Mouse (Mus musculus) MEL (cell line): ENCODE measurements around the gene Aifm1. TPM values are rescaled to one million over a fixed set of nuclear protein-coding genes. Genes with fewer than 3 reads are reported as not detected.

Experiments used
- DNase-seq: peaks from one replicate; pipeline ENCODE4 v3.0.0; 2011; ENCODE audit warnings: low read depth, low spot score
- H3K27ac ChIP-seq: 2 replicates; pipeline ENCODE4 v1.5.1; 2012; ENCODE audit warnings: low read depth, mild to moderate bottlenecking, control low read depth, low read length, moderate library complexity; ENCODE audit not compliant: control insufficient read depth
- H3K27me3 ChIP-seq, 2 experiments: fragments of 150-350 bp in 1 of 2; sonication (generic) in 1 of 2; 2 replicates each; pipeline ENCODE4 v1.6.1; 2012; ENCODE audit warnings: low read length in 2 of 2, mild to moderate bottlenecking in 2 of 2, improper control_type of control experiment in 1 of 2, moderate library complexity in 1 of 2; ENCODE audit not compliant: insufficient read depth in 2 of 2, control insufficient read depth in 1 of 2
- H3K36me3 ChIP-seq, 2 experiments: 2 replicates each; pipeline ENCODE4 v1.6.1; 2012 to 2014; ENCODE audit warnings: low read length in 2 of 2, improper control_type of control experiment in 1 of 2, inconsistent platforms in 1 of 2, mild to moderate bottlenecking in 1 of 2; ENCODE audit not compliant: insufficient read depth in 2 of 2, control insufficient read depth in 1 of 2
- H3K4me1 ChIP-seq, 2 experiments: fragments of 150-350 bp in 1 of 2; sonication (generic) in 1 of 2; 2 replicates each; pipeline ENCODE4 v1.6.1; 2012; ENCODE audit warnings: low read length in 2 of 2, improper control_type of control experiment in 1 of 2, mild to moderate bottlenecking in 1 of 2; ENCODE audit not compliant: insufficient read depth in 2 of 2, control insufficient read depth in 1 of 2
- H3K4me3 ChIP-seq, 2 experiments: fragments of 150-350 bp in 1 of 2; sonication (generic) in 1 of 2; 2 replicates each; pipeline ENCODE4 v1.5.1; 2012; ENCODE audit warnings: low read depth in 2 of 2, low read length in 2 of 2, mild to moderate bottlenecking in 2 of 2, moderate library complexity in 2 of 2, control low read depth in 1 of 2, improper control_type of control experiment in 1 of 2; ENCODE audit not compliant: control insufficient read depth in 1 of 2, insufficient read depth in 1 of 2
- H3K79me2 ChIP-seq: 2 replicates; pipeline ENCODE4 v1.6.1; 2012; ENCODE audit warnings: mild to moderate bottlenecking, low read length, moderate library complexity; ENCODE audit not compliant: control insufficient read depth, poor library complexity, insufficient read depth
- H3K9ac ChIP-seq: 2 replicates; pipeline ENCODE4 v1.6.1; 2012; ENCODE audit warnings: low read depth, mild to moderate bottlenecking, control low read depth, low read length, moderate library complexity; ENCODE audit not compliant: control insufficient read depth, poor library complexity, severe bottlenecking
- H3K9me3 ChIP-seq: fragments of 150-350 bp; sonication (generic); replicated peaks from 2 replicates; pipeline ENCODE4 v1.6.1; 2012; ENCODE audit warnings: mild to moderate bottlenecking, low read length, improper control_type of control experiment, moderate library complexity; ENCODE audit not compliant: insufficient read depth
- BHLHE40 ChIP-seq: IDR thresholded peaks from 2 replicates; pipeline ENCODE4 v1.6.1; 2012; ENCODE audit warnings: low read depth, mild to moderate bottlenecking, inconsistent platforms, low read length, improper control_type of control experiment, borderline replicate concordance
- CTCF ChIP-seq, 3 experiments: IDR thresholded peaks in 2 of 3; conservative IDR thresholded peaks in 1 of 3; 2 replicates each; pipeline ENCODE4 v1.5.1; 2011 to 2012; ENCODE audit warnings: low read length in 3 of 3, low read depth in 2 of 3, mild to moderate bottlenecking in 2 of 3, improper control_type of control experiment in 1 of 3, inconsistent platforms in 1 of 3, mixed read lengths in 1 of 3, moderate library complexity in 1 of 3; ENCODE audit not compliant: control insufficient read depth in 1 of 3, insufficient read depth in 1 of 3, poor library complexity in 1 of 3, severe bottlenecking in 1 of 3
- ETS1 ChIP-seq: IDR thresholded peaks from 2 replicates; pipeline ENCODE4 v1.6.1; 2012; ENCODE audit warnings: low read depth, mild to moderate bottlenecking, inconsistent platforms, low read length, improper control_type of control experiment, moderate library complexity
- GABPA ChIP-seq: IDR thresholded peaks from 2 replicates; pipeline ENCODE4 v1.6.1; 2012; ENCODE audit warnings: low read depth, mild to moderate bottlenecking, inconsistent platforms, low read length, improper control_type of control experiment, moderate library complexity
- JUND ChIP-seq: IDR thresholded peaks from 2 replicates; pipeline ENCODE4 v1.6.1; 2011; ENCODE audit warnings: low read depth, mild to moderate bottlenecking, improper control_type of control experiment, low read length
- KAT2A ChIP-seq: conservative IDR thresholded peaks from 2 replicates; pipeline ENCODE4 v1.6.1; 2012; ENCODE audit warnings: low read depth, low read length, improper control_type of control experiment, inconsistent platforms
- MAX ChIP-seq: IDR thresholded peaks from 2 replicates; pipeline ENCODE4 v1.6.1; 2011; ENCODE audit warnings: low read length, improper control_type of control experiment
- MAZ ChIP-seq: IDR thresholded peaks from 2 replicates; pipeline ENCODE4 v1.6.1; 2012; ENCODE audit warnings: low read depth, mild to moderate bottlenecking, inconsistent platforms, low read length, improper control_type of control experiment
- MEF2A ChIP-seq: IDR thresholded peaks from 2 replicates; pipeline ENCODE4 v1.6.1; 2014; ENCODE audit warnings: low read depth, mild to moderate bottlenecking, inconsistent platforms, low read length, improper control_type of control experiment; ENCODE audit not compliant: poor library complexity, insufficient replicate concordance, severe bottlenecking; ENCODE audit errors: extremely low read depth
- MXI1 ChIP-seq: IDR thresholded peaks from 2 replicates; pipeline ENCODE4 v1.6.1; 2011; ENCODE audit warnings: mild to moderate bottlenecking, low read depth, low read length, improper control_type of control experiment
- MYB ChIP-seq: IDR thresholded peaks from 2 replicates; pipeline ENCODE4 v1.6.1; 2011; ENCODE audit warnings: mild to moderate bottlenecking, low read depth, low read length, improper control_type of control experiment
- MYC ChIP-seq: IDR thresholded peaks from 2 replicates; pipeline ENCODE4 v1.6.1; 2011; ENCODE audit warnings: low read depth, mild to moderate bottlenecking, low read length, improper control_type of control experiment, moderate library complexity
- POLR2AphosphoS2 ChIP-seq: IDR thresholded peaks from 2 replicates; pipeline ENCODE4 v1.6.1; 2011; ENCODE audit warnings: low read length, improper control_type of control experiment
- SIN3A ChIP-seq: IDR thresholded peaks from 2 replicates; pipeline ENCODE4 v1.6.1; 2012; ENCODE audit warnings: low read length, improper control_type of control experiment, inconsistent platforms
- TAL1 ChIP-seq: IDR thresholded peaks from 2 replicates; pipeline ENCODE4 v1.6.1; 2012; ENCODE audit warnings: mild to moderate bottlenecking, inconsistent platforms, low read length, moderate library complexity, mixed read lengths
- TBP ChIP-seq: IDR thresholded peaks from 2 replicates; pipeline ENCODE4 v1.8.0; 2011; ENCODE audit warnings: low read depth, low read length, improper control_type of control experiment
- UBTF ChIP-seq: IDR thresholded peaks from 2 replicates; pipeline ENCODE4 v1.6.1; 2012; ENCODE audit warnings: low read depth, mild to moderate bottlenecking, inconsistent platforms, low read length, improper control_type of control experiment, moderate library complexity, borderline replicate concordance; ENCODE audit not compliant: insufficient read depth
- USF2 ChIP-seq, 2 experiments: IDR thresholded peaks; 2 replicates each; pipeline ENCODE4 v1.6.1; 2011 to 2012; ENCODE audit warnings: improper control_type of control experiment in 2 of 2, low read length in 2 of 2, borderline replicate concordance in 1 of 2, inconsistent platforms in 1 of 2, low read depth in 1 of 2, mild to moderate bottlenecking in 1 of 2; ENCODE audit not compliant: insufficient read depth in 1 of 2
- ZC3H11A ChIP-seq: IDR thresholded peaks from 2 replicates; pipeline ENCODE4 v1.6.1; 2012; ENCODE audit warnings: low read depth, mild to moderate bottlenecking, inconsistent platforms, low read length, improper control_type of control experiment
- ZKSCAN1 ChIP-seq: IDR thresholded peaks from 2 replicates; pipeline ENCODE4 v1.6.1; 2012; ENCODE audit warnings: low read depth, mild to moderate bottlenecking, inconsistent platforms, low read length, improper control_type of control experiment, moderate library complexity
- ZNF384 ChIP-seq: IDR thresholded peaks from 2 replicates; pipeline ENCODE4 v1.6.1; 2012; ENCODE audit warnings: low read depth, mild to moderate bottlenecking, inconsistent platforms, low read length, improper control_type of control experiment
- polyA plus RNA-seq, 2 experiments: library from polyadenylated mRNA; stranded (reverse) in 1 of 2; unstranded in 1 of 2; fragments of >175 nt in 1 of 2; fragments of >200 nt in 1 of 2; gene quantifications; 2 replicates each; pipeline versions ENCODE4 v1.2.1 to v1.2.4; 2012; ENCODE audit warnings: low replicate concordance in 2 of 2, low read depth in 1 of 2; ENCODE audit not compliant: insufficient read length in 2 of 2, insufficient read depth in 1 of 2, missing spikeins in 1 of 2
- total RNA-seq: library from RNA; depleted of rRNA; stranded (reverse); fragments of 300-350 nt; gene quantifications from 2 replicates; pipeline ENCODE4 v1.2.3, GENCODE M21; 2012

Gene Aifm1
- total and polyA plus RNA-seq, 3 experiments = 69.1 to 99.1 TPM; not detected in 1

DNA sequence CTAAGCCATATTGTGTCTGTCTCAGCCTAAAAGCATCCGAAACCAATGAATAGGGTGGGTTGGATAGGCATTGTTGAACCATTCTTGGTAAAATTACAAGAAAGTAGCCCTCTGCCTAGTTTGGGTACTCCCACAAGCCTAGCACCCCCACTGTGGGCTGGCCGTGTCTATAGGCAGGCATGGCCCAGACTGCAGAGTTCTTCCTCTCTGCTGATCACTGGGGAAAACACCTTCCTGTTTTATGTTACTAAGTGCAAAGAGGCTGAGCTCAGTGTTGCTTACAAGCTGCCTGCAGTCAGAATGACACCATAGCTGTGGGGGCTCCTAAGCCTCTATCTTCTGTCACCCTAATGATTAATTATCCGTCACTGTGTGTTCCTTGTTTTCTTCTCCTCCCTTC lies 10.1 kb upstream of the Aifm1 start:
- DNase-seq = peak; percentile 29
- H3K36me3 ChIP-seq = no peaks in the 10 kb centered on the region
- no peaks in the 10 kb centered on the region; a peak in 2 of 4 replicates for H3K4me1 ChIP-seq
- H3K4me3 ChIP-seq = no peak overlapping the region
- TF ChIP-seq ZKSCAN1 (no peak), TAL1 (no peak), SIN3A (no peak), ETS1 (no peak)
- H3K9me3 ChIP-seq = no peaks in the 10 kb centered on the region
- H3K27me3 ChIP-seq = no peaks in the 10 kb centered on the region
- H3K9ac ChIP-seq = no peak overlapping the region
- H3K79me2 ChIP-seq = no peaks in the 10 kb centered on the region
- no peak overlapping the region for H3K27ac ChIP-seq

DNA sequence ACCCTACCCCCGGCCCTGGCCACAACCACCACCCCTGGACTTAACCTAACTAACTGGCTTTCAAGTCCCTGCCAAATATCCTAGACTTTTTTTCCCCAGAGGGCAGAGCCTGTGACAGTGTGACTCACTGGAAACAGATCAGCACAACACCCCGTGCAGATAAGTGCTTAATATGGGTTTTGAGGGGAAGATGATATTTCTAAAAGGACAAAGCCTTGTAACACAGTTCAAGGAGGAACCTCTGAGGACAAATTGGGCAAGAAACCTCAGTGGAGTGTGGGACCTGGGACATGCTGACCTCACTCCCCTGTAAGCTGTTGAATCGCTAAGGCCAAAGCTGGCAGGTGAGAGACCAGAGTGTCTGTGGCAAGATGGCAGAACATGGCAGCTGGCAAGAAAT lies 8.3 kb upstream of the Aifm1 start:
- TF ChIP-seq SIN3A (no peak), JUND (no peak), TBP (no peak), ZC3H11A (no peak), CTCF (IDR thresholded peaks at IDR 0.05 in 2 of 3, conservative IDR thresholded peaks at IDR 0.05 in 1 of 3; ENCODE audit: control insufficient read depth in 1 of 3, insufficient read depth in 1 of 3, low read depth in 2 of 3, low read length in 3 of 3, poor library complexity in 1 of 3, severe bottlenecking in 1 of 3) (no peak), MYB (no peak), MAZ (no peak), MAX (no peak), USF2 (IDR thresholded peaks at IDR 0.05; ENCODE audit: borderline replicate concordance in 1 of 2, insufficient read depth in 1 of 2, low read depth in 1 of 2, low read length in 2 of 2) (no peak), BHLHE40 (no peak), MXI1 (no peak), ETS1 (no peak), ZNF384 (no peak), GABPA (no peak), TAL1 (no peak), MYC (no peak), KAT2A (no peak), POLR2AphosphoS2 (no peak), MEF2A (no peak), UBTF (no peak)
- TF ChIP-seq, all 39 proteins: peak for 0
- Histone ChIP-seq H3K27ac (no peak overlapping the region), H3K79me2 (no peaks in the 10 kb centered on the region)

More for the DNA sequence above, 8.3 kb upstream of the Aifm1 start:
- H3K27me3 ChIP-seq = no peaks in the 10 kb centered on the region
- H3K36me3 ChIP-seq = no peaks in the 10 kb centered on the region
- DNase-seq = peak; percentile 34
- H3K9me3 ChIP-seq = no peaks in the 10 kb centered on the region
- no peak overlapping the region for H3K9ac ChIP-seq
- no peaks in the 10 kb centered on the region; a peak in 2 of 4 replicates for H3K4me1 ChIP-seq
- H3K4me3 ChIP-seq = no peak overlapping the region
